Mouse (Mus musculus) natural killer cell, adult 2 months (primary cell): ENCODE measurements around the gene Sall2.
"Not testable (repeated sequence)": the region's sequence is repeated elsewhere in the genome, so short reads cannot be mapped to it uniquely, and the experiment has no call there.

Experiments
- DNase-seq, 2 experiments: peaks; one replicate each; pipeline ENCODE4 v3.0.0; 2022; ENCODE audit warnings: low spot score in 2 of 2

The Sall2 gene

DNA sequence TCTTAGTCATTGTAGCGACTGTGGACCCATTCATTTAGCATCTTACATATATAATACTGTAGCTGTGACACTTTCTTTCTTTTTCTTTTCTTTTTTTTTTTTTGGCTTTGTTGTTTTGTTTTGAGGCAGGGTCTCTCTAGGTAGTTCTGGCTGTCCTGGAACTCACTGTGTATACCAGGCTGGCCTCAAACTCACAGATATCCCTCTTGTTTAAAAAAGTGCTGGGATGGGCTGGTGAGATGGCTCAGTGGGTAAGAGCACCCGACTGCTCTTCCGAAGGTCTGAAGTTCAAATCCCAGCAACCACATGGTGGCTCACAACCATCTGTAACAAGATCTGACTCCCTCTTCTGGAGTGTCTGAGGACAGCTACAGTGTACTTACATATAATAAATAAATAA is 25.0 kb downstream of the Sall2 start:
- not testable (repeated sequence) for DNase-seq

DNA sequence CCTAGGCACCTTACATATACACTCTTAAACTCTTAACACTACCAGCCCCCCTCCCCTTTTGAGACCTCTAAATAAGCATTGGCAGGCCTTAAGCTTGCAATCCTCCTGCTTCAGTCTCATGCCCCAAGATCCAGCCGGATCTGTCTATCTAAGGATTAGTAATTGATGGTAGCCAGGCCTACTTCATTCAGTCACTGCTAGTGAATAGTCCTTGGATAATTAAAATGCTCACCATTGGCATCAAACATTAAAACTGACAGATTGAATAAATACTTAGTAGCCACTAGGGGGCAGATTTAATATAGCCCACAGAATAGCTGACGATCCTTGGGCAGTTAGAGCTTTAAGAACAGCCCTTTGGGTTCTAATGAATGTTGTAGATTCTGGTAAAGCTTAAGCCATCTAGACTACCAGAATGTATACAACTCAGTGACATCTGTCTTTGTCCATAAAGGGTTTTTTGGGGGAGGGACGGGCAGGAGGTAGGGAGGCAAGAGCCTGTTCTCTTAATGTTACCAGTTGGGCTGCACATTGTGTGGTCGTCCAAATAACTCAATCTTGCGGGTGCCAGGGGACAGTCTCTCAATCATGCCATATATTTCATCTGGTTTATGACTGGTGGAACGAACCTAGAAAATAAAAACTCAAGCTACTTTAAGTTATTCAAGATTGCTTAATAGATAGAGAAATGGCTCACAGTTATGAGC is 32.9 kb downstream of the Sall2 start:
- no peak for DNase-seq

DNA sequence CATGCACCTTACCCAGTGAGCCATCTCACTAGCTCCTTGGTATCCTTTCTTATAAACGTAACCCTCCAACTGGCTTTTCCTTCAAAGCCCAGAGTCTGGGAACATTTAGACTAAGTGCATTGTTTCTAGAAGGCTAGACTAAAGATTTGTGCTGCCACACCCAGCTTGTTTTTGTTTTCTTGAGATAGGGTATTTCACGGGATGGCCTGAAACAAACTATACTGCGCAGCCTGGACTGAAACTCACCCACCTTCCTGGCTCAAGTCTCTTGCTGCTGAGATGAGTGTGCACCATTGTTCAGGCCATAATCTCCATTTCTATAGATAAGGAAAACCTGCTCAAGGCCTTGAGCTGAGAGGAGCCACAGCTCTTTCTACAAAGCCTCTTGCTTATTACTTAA is 44.4 kb downstream of the Sall2 start:
- DNase-seq = no peak

DNA sequence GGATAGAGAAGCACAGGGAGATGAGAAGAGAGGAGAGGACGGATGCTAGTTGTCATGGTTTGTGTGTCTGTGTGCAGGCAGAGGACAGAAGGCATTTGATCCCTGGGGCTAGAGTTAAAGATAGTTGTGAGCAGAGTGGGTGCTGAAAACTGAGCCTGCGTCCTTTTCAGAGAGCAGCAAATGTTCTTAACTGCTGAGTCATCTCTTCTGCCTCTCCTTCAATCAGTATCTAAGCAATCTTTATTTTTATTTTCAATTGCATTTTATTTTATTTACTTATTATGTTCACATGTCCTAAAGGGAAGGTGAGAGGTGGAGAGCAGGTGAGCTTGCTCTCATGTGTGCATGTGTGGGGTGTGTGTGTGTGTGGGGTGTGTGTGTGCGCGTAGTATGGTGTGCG is 44.9 kb downstream of the Sall2 start:
- DNase-seq = no peak

DNA sequence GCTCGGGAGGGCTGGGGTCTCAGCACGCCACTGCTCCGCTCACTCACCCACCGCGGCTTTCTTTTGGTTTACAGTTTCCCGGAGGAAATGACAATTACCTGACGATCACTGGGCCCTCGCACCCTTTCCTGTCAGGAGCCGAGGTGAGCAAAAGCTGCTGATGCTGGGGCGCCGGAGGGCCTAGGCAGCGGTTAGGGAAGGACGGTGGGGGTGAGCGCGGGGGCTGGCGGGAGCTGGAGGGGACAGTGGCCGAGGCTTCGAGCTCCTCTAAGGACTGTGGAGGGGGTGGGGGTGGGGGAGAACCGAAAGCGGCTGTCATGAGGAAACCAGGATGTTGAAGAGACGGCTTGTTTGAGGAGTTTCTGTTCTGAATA is 48.8 kb downstream of the Sall2 start:
- DNase-seq = no peak

DNA sequence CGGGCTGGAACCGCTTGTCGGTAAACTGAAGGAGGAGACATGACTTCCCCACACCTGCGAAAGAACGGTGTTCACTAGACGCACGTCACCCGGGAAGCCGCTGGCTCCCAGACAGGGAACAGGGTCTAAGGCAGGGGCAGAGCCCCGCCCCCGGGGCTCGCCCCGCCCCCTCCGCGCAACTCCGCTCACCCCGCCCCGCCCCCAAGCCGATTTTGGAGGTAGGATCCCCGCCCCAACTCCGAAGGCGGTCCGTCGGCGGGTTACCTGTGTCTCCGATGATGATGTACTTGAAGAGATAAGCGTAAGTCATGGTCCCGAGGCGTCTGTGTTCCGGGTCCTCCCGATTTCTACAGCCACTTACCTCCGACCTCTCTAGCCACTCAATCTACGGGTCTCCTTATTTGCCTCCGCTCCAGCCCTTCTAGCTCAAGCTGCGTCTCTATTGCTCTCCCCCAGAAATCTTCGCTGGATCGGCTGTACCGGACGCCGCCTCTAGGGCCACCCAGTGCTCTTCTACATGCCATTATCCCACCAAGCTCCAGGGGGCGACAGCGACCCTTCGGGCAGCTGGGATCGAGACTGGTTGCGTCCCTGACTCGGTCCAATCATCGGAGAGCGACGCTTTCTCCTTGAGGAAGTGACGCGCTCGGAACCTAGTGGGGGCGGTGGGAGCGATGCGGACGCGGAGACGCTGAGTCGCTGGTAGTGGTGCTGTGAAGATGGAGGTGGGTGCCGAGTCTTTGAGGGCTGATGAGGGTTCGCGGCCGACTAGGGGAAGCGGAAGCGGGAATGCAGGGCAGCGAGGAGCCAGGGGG is 49.4 kb downstream of the Sall2 start, which contains the start of the genes Tox4 and Rab2b:
Gene Tox4 (plus strand): TSS at position 215 of the 815 bp plus-strand sequence.
Gene Rab2b (minus strand): TSS at position 614 of the 815 bp plus-strand sequence.
- peak; percentile 99 for DNase-seq

DNA sequence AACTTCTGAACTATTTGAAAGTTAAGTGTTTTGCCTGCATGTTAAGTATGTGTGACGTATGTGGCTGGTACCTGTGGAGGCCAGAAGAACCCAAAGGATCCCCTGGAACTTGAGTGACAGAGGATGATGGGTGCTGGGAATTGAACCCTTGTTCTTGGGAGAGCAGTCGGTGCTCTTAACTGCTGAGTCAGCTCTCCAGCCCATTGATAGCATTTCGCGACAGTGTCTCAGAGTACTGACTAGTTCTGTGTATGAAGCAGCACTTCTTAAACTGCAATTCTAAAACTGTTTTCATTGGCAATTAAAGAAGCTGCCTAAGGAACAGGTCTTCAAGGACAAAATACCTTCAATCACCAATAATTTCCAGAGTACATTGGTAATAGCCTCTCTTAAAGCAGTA is 51.4 kb downstream of the Sall2 start:
- no peak for DNase-seq

DNA sequence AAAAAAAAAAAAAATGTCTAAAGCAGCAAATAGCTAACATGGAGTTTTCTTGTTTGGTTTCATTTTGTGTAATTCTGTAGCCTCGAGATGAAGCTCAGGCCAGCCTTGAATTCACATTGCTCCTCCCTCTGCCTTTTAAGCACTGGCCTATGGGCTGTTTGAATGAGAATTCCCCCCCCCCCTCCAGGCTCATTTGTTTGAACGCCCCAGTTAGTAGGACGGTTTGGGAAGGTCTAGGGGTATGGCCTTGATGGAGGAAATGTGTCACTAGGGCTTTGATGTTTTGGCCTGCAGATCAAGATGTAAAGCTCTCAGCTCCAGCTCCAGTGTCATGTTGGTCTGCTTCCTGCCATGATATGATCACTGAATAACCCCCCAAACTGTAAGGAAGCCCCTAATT is 55.8 kb downstream of the Sall2 start:
- no peak for DNase-seq
